Mouse (Mus musculus): ENCODE results near the gene Clstn2. TPM values are rescaled to one million over a fixed set of nuclear protein-coding genes. Genes with fewer than 3 reads are reported as not detected.
A peak's percentile ranks its signal among the peaks of the same experiment; 100 is the strongest.

Clstn2 gene
- total RNA-seq, 2 experiments from 2014 or later, result 93.4 to 102 TPM

GRCm38 (mm10) chr9:97449316-97450050 lies 583.5 kb downstream of the Clstn2 start:
- intact Hi-C loops (cut with DNase I), result no loop called here
- no peak for DNase-seq (ENCODE audit: extremely low spot score in 1 of 2, low spot score in 2 of 2)

- intact Hi-C loops (cut with DNase I), result no loop called here
- no peak for DNase-seq (ENCODE audit: extremely low spot score in 1 of 2, low spot score in 2 of 2)
Observed at GRCm38 (mm10) chr9:97439872-97440636, 592.9 kb downstream of the Clstn2 start.

- intact Hi-C loops (cut with DNase I), result no loop called here
- DNase-seq (ENCODE audit: extremely low spot score in 1 of 2, low spot score in 2 of 2), result no peak
Observed at GRCm38 (mm10) chr9:97434666-97435065, 598.3 kb downstream of the Clstn2 start.

- intact Hi-C loops (cut with DNase I), result no loop called here
- no peak for DNase-seq (ENCODE audit: extremely low spot score in 1 of 2, low spot score in 2 of 2)
Observed at GRCm38 (mm10) chr9:97429885-97430449, 603.0 kb downstream of the Clstn2 start.

GRCm38 (mm10) chr9:97428127-97428526 lies 604.9 kb downstream of the Clstn2 start:
- intact Hi-C loops (cut with DNase I), result no loop called here
- peak in 1 of 2 experiments; percentile 25 for DNase-seq (ENCODE audit: extremely low spot score in 1 of 2, low spot score in 2 of 2)

- intact Hi-C loops (cut with DNase I), result no loop called here
- DNase-seq (ENCODE audit: extremely low spot score in 1 of 2, low spot score in 2 of 2), result no peak
Observed at GRCm38 (mm10) chr9:97420896-97421295, 612.1 kb downstream of the Clstn2 start.

GRCm38 (mm10) chr9:97414876-97415668 lies 617.9 kb downstream of the Clstn2 start:
- DNase-seq (ENCODE audit: extremely low spot score in 1 of 2, low spot score in 2 of 2), result no peak
- intact Hi-C loops (cut with DNase I), result no loop called here

- no peak for DNase-seq (ENCODE audit: extremely low spot score in 1 of 2, low spot score in 2 of 2)
- intact Hi-C loops (cut with DNase I), result no loop called here
Observed at GRCm38 (mm10) chr9:97408142-97408541, 624.8 kb downstream of the Clstn2 start.

Measured in left cerebral cortex, postnatal 10 days (tissue).